Mouse (Mus musculus): Measurements from ENCODE around the gene Usp49. TPM values are rescaled to one million over a fixed set of nuclear protein-coding genes. Genes with fewer than 3 reads are reported as not detected.
"Not testable (repeated sequence)": the region's sequence is repeated elsewhere in the genome, so short reads cannot be mapped to it uniquely, and the experiment has no call there.

Gene Usp49
- total RNA-seq (2015; ENCODE audit: low replicate concordance) (7.3 and 36.5 TPM in 2 replicates), total RNA-seq (2017; ENCODE audit: low replicate concordance) (14.8 and 27.6 TPM in 2 replicates)

DNA sequence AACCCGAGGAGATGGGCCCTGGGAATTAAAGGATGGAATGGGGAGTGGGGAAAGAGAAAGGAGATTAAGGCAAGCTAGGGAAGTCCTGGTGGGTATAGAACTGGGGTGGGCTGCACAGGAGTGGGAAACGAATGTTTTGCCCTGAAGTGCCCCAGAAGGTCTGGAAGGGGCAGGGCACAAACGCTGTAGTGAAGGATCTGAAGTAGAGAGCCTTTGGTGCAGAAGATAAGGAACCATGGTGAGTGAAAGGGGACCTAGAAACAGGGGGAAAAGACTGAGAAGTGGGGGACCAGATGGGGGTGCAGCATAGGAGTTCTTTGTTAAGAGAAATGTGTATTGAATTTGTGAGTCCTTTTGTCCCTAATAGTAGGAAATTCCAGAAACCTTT, at the start of gene Usp49:
TSS of gene Usp49 (plus strand) at position 13 of the 388 bp plus-strand sequence.
- ATAC-seq (replicated peaks; ENCODE audit: low FRiP score, poor library complexity, severe bottlenecking): peak; percentile 42; the same call in 1 of the 2 replicates

DNA sequence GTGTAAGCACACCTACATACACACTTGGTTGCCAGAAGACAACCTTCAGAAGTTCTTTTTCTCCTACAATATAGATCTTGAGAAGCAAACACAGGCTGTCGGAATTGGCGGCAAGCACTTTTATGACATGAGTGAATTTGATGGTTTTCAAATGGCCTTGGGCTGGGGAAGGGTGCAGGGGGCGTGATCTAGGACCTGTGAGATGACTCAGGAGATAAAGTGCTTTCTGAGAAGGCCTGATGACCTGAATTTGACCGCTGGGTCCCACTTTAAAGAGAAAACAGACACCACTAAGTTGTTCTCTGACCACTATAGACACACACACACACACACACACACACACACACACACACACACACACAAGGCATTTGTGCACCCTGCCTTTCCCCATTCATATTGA, 49.5 kb upstream of the Usp49 start:
- ATAC-seq (replicated peaks; ENCODE audit: low FRiP score, poor library complexity, severe bottlenecking): no peak

DNA sequence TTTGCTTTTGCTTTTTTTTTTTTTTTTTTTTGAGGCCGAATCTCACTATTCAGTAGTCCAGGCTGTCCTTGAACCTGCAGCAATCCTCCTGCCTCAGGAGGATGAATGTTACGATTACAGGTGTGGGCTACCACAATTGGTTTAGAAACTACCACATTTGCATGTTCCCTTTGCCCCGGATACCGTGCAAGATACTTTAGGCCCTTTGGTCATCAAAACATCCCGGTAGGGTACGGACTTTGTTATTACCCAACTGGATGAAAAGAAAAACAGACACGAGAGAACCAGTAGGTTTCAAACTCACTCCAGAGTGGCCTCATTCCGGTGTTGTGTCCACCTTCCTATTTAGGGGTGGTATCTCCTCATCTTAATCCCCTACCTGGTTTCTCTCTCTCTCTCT, 42.0 kb upstream of the Usp49 start:
- no peak for ATAC-seq (replicated peaks; ENCODE audit: low FRiP score, poor library complexity, severe bottlenecking)

DNA sequence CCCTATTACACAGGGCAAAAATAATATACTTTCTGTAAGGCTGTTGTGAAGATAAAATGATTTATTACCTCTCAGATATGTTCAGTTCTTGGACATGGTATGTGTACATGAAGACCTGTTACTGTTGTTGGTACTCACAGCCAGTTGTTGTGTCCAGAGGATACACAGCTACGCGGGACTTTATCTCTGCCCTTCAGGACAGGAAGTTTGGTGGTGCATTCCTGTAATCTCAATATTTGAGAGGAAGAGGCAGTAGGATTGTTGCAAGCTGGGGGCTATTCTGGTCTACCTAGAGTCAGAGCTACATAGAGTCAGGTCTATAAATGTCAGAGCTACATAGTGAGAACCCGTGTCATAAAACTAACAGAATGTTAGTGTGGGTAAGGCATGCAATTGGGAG, 39.4 kb upstream of the Usp49 start:
- no peak for ATAC-seq (replicated peaks; ENCODE audit: low FRiP score, poor library complexity, severe bottlenecking)

DNA sequence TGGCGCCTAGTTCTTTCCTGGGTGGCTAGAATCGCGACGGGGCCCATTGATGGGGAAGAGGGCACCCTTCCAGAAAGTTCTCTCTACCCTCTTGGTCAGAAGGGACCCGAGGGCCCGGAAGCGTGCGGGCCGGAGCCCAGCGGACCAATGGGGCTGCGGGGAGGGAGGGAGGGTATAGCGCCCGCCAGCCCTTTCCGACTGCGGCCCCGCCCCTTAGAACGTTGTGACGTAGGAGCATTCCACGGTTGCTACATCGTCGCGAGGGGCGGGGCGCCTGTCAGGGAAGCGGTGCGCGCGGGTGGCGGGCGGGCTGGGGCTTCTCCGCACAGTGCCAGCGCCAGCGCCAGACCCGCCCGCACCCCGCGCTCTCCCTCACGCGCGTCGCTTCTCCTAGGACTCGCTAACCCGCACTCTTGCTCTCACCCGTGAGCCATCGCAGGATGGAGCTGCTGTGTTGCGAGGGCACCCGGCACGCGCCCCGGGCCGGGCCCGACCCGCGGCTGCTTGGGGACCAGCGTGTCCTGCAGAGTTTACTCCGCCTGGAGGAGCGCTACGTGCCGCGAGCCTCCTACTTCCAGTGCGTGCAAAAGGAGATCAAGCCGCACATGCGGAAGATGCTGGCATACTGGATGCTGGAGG, 37.2 kb upstream of the Usp49 start:
- peak; percentile 68 for ATAC-seq (replicated peaks; ENCODE audit: low FRiP score, poor library complexity, severe bottlenecking)

DNA sequence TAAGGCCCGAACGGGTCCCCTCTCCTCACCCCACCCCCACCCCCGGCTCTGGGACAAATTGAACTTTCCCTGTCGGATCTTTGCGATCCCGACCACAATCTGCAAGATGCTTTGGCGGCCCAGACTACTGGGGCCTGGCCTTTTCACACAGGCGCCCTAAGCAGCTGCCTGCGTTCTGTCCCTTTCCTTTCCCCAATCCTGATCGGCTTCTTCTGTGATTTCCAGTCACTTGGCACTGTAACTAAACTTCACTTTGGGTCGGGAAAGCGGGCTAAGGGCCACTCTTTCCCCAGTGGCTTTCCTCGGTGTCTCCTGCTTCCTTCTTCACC, 36.7 kb upstream of the Usp49 start:
- ATAC-seq (replicated peaks; ENCODE audit: low FRiP score, poor library complexity, severe bottlenecking): no peak

DNA sequence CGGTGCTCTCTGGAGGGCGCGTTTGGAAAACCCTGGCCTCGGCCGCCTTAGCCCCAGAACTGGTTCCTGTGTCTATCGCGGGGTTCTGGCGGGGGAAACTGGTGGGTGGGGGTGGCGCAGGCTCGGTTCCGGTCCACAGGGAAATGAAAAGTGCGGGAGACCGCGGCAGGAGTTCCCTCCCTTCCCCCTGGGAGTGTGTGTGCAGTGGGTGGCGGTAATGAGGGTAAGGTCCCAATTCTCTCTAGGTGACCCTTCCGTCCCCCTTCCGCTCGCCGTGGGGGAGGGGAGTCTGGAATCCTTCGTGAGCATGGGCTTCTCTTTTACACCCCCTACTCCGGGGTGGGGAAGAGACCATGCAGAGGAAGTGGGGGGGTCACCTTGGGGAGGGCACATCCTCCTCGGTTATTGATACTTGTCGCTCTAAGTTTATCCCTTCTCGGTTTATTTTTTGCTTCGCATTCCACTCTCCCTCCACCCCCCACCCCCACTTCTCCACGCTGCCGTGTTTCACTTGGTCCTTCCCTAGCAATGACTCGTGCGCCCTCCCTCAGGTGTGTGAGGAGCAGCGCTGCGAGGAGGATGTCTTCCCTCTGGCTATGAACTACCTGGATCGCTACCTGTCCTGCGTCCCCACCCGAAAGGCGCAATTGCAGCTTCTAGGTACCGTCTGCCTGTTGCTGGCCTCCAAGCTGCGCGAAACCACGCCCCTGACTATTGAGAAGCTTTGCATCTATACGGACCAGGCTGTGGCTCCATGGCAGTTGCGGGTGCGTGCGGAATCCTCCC, 36.1 kb upstream of the Usp49 start:
- ATAC-seq (replicated peaks; ENCODE audit: low FRiP score, poor library complexity, severe bottlenecking): peak; percentile 29

DNA sequence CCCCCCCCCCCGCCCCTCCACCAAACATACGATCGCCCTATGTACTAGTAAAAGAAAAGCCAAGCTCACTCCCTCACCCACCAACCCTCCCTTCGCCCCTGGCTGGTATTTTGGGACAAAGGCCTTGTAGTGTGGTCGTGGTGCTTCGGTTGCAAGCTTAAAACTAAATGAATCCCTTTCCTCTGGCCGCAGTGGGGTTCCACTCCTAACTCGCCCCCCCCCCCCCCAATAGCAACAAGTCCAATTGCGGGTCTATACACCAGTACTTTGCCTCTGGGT, 35.6 kb upstream of the Usp49 start:
- no peak for ATAC-seq (replicated peaks; ENCODE audit: low FRiP score, poor library complexity, severe bottlenecking)

DNA sequence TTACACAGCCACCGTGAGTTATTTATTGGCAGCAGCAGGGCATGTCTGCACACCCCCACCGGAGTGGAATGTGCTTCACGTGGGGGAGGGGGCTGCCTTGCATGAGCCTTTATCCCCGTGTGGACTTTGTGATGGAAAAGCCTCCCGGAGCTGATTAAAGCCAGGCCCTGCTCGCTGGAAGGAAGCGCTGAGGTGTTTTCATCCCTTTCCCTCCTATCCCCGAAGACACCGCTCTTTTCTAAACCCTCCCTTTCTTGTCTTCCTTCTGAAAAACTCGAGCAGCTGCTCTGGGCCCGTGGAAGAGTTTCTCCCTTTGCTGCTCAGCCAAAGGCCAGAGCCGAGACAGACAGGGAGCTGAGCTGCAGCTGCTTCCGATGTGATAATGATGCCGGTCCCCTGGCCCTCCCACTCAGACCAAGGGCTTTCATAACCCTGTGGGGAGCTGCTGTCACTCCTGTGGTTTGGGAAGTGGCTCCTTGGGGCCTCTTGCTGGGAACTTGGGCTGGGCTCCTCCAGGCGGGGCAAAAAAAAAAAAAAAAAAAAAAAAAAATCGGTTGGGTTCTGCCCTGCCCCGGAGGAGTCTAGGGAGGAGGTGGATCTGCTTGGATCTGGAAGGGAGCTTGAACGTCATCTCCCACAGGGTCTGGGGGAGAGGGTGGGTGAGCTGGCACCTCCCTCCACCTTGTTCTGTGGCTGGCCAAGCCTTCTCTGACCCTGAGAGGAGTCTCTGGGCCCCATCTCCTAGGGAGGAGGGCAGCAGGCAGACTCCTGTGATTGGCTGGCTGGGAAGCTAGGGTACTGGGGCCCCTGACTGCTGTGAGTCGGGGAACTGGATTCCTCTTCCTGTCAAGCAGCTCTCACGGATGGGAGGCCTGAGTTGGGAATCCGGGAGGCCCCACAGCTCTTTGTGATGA, 35.0 kb upstream of the Usp49 start:
- ATAC-seq (replicated peaks; ENCODE audit: low FRiP score, poor library complexity, severe bottlenecking): peak; percentile 39

DNA sequence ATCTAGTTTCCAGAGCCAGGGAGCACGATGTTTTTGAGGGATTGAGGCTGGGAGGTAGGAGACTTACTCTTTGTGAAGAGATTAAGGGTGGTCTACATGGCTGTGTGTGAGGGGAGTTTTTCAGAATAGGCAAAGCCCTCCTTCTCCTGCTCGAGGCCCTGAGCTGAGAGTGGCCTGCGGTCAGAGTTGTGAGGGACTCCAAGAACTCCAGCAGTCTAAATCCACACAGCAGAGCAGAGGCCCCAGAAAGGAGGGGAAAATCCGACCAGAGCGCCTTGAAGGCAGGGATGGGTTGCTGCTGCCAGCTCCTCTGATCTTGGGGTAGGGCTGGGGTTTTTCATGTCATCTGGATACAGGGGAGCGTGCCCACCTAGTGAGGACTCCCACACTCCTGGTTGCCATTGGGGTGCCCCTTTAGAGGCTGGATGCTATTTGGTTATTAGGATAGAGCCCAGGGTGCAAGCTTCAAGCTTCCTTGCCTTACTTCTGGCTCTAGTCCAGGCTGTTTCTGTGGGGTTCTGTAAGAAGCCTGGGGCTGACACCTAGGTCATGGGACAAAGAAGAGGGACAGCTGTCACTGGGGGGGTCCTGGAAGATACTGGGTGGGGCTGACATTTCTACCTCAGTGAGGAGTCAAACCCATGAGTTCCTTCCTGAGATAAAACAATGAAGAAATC, 34.2 kb upstream of the Usp49 start:
- ATAC-seq (replicated peaks; ENCODE audit: low FRiP score, poor library complexity, severe bottlenecking): no peak

DNA sequence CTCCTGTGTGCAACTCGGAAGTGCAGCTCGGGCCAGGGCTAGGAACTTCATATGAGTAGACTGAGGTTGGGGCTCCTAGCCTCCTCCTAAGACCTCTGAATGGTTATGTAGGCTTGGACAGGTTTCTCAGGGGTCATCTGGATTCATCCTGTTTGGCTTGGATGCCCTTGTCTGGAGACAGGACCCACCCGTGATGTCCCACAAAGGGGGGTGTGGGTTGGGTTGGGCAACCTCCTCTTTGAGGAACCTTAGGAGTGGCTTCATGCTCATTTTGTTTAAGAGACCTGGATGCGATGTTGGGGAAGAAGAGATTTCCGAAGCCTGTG, 33.7 kb upstream of the Usp49 start:
- ATAC-seq (replicated peaks; ENCODE audit: low FRiP score, poor library complexity, severe bottlenecking): no peak

DNA sequence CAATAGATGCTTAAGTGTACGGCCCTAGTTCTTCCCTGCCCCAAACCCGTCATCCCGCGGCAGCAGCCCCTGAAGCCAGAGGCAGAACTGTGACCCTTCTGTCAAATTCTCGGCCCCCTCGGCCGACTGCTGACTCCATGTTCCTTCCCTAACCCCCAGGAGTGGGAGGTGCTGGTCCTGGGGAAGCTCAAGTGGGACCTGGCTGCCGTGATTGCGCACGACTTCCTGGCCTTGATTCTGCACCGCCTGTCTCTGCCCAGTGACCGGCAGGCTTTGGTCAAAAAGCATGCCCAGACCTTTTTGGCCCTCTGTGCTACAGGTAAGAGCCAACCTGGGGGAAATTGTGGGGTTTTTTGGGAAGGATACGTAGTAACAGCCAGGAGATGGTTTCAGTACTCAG, 33.2 kb upstream of the Usp49 start:
- ATAC-seq (replicated peaks; ENCODE audit: low FRiP score, poor library complexity, severe bottlenecking): no peak

DNA sequence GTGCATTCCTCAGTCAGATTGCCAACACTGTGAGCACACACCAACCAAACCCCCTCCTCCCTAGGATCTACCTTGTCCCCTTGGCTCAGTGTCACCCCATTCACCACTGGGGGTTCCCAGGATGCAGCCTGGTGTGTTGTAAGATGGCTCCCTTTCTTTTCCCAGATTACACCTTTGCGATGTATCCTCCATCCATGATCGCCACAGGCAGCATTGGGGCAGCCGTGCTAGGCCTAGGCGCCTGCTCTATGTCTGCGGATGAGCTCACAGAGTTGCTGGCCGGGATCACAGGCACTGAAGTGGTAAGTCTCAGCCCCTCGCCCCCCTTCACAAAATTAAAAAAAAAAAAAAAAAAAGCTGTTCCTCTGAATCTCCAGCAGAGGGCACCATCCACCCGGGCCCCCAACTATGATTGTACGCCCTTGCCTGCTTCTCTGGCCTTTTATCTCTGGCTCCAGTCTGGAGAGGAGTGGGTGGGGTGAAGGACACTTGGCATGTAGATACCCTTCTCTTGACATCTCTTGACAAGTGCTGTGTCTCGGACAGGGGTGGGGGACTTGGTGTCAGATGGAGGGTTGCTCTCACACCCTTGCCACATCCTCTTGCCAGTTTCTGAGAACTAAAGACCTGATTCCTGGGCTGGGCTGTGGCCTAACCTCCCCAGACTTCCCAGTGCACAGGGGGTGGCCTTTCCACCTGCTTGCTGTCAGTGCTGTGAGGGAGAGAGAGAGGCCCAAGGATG, 32.5 kb upstream of the Usp49 start:
- peak; percentile 66 for ATAC-seq (replicated peaks; ENCODE audit: low FRiP score, poor library complexity, severe bottlenecking)

DNA sequence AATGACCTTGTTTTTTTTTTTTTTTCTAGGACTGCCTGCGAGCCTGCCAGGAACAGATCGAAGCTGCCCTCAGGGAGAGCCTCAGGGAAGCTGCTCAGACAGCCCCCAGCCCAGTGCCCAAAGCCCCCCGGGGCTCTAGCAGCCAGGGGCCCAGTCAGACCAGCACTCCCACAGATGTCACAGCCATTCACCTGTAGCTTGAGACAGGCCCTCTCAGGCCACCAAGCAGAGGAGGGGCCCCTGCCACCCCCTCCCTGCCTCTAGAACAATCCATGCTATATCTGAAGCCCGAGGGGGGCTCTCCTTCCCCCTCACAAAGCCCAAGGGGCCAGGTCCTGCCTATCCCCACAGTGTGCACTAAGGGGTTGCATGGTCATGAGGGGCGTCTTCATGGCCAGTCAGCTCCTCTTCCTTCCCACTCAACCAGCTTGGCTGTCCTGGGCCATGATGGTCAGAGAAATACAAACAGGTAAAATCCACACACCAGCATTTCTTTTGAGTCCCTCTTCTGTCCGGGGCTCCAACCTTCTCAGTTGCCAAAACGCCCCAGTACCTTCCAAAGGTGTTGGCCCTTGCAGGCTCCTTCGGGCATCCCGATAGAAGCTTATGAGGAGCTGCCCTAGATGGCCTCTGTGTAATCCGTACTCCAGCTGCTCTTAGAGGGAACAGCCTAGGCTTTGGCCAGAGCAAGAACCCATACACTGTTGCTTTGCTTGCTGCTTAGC, 31.7 kb upstream of the Usp49 start:
- ATAC-seq (replicated peaks; ENCODE audit: low FRiP score, poor library complexity, severe bottlenecking): not testable (repeated sequence)

DNA sequence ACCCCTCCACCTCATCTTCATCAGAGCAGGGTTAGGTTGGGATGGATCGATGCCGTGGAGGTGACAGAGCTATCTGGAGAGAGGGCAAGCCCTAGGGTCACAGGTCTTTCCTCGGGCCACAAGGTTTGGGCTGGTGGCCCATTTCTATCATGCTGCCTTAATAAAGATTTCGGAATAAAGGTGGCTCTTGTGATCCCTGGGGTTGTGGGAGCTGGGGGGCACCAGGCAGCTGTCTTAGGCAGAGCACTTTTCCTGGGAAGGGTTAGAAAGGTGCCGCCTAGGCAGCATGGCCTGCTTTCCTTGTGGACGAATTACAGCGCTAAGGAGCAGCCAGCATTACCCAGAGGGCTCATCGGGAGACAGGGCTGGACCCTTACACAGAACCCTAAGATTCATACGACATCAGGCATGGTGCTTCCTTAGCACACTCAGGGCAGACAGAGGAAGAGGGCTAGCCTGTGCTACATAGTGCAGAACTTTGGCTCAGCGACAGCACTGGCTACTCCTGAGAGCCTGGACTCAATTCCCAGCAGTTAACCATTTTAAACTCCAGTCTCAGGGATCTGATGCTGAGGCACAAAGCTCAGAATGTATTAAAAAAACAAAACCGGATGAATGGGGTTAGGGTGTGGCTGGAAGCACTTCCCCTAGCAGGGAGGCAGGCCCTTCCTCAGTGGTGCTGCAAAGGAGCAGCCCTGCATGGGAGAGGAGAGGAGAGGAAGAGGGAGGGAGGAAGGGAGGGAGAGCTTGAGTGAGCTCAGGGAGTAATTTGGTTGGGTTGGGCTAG, 30.8 kb upstream of the Usp49 start:
- no peak for ATAC-seq (replicated peaks; ENCODE audit: low FRiP score, poor library complexity, severe bottlenecking)

DNA sequence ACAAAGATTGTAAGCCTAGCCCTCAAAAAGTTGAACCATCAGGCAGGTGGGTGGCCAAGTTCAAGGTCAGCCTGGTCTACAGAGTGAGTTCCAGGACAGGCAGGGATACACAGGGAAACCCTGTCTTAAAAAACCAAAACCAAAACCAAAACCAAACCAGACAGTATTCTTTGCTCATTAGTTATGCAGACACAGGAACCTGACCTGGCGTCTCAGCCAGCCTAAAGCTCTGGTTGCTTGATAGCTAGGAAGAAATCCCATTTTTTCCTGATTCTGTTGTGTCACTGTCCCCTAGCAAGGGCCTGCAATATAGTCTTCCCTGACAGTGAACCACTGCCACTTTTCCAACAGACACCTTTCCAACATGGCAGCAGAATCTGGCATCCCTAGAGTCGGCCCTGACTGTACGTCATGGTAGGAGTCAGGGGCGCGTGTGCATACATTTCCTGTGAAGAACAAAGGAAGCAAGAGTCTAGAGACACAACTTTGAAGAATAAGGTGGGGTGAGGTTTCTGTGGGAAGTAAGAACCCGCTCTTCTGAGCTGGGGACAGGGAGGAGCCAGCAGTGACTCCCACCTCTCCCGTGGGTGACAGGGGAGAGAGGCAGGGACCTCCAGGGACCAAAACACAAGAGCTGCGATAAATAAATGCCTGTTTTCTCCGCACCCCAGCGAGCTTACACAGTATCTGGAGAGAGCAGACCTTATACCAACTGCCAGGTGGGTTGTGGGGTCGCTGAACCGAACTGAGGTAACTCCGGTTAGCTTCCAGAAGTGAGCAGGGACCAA, 29.7 kb upstream of the Usp49 start:
- no peak for ATAC-seq (replicated peaks; ENCODE audit: low FRiP score, poor library complexity, severe bottlenecking)

DNA sequence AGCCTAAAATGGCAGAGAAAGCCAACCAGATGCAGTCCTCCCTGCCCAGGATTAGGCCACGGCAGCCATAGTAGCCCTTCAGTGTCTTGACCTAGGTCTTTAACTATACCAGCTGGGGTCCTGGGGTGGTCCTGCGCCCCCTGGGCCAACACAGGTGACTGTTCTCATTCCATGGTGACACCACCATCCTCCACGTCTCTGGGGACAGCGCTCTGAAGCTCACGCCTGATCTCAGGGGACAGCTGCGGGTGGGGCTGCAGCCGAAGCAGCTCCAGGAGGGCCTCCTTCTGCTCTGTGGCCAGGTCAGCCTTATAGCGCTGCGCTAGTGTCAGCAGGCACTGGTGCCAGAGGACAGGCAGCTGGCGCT, 29.1 kb upstream of the Usp49 start:
- no peak for ATAC-seq (replicated peaks; ENCODE audit: low FRiP score, poor library complexity, severe bottlenecking)

DNA sequence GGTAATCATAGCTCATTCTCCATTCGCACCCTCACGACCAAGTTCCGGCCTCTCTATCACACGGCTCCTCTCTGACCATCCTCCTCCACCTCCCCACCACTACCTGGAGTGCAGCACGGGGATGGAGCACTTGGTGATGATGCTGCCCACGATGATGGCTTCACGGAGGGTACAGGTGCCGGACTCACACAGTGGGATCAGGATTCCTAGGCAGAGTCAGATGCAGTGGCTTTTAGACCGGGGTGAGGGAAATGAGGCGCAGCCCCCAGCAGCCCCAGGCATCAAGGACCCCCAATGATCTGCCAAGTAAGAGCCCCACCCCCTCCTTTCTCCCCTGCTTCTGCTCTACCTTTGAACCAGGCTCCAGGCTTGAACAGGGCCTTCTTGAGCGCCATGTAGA, 28.2 kb upstream of the Usp49 start:
- no peak for ATAC-seq (replicated peaks; ENCODE audit: low FRiP score, poor library complexity, severe bottlenecking)
